Mouse (Mus musculus) liver, adult 2 months (tissue): ENCODE data around the gene Gas6.

Source experiments
- CTCF ChIP-seq: fragments of 200-500 bp; IDR thresholded peaks from 2 replicates; pipeline ENCODE4 v1.5.1; 2011; ENCODE audit warnings: low read depth, low read length, control low read depth
- POLR2A ChIP-seq: fragments of 200-500 bp; IDR thresholded peaks from 2 replicates; pipeline ENCODE4 v1.6.1; 2011; ENCODE audit warnings: low read length, control low read depth; ENCODE audit not compliant: insufficient read depth; ENCODE audit errors: extremely low read depth

DNA sequence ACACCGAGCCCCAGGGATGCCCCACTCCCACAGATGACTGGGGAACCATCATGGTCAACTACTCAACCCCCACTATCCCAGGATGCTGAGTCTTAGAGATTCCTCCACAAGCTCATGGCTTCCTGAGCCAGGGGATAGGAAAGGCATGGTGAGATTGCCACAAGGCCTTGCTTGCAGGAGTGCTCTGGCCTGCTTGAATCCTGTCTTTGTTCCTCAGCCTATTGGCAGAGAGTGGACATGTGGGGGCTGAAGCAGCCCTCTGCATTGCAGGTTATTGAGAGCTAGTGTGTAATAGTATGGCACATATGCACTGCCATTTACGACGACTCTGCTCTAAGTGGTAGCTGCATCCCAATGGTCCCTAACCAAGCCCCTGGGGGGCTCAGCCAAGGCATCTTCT lies 36.1 kb upstream of the Gas6 start:
- TF ChIP-seq POLR2A = no peak
- no peak for TF ChIP-seq CTCF
